Mouse (Mus musculus) gastrocnemius, postnatal 25 days (tissue): Measurements from ENCODE around the gene Gm14326. TPM values are rescaled to one million over a fixed set of nuclear protein-coding genes. Genes with fewer than 3 reads are reported as not detected.
A peak's percentile ranks its signal among the peaks of the same experiment; 100 is the strongest.
"Not testable (repeated sequence)": the region's sequence is repeated elsewhere in the genome, so short reads cannot be mapped to it uniquely, and the experiment has no call there.

Experiments
- DNase-seq: peaks from one replicate; pipeline ENCODE4 v3.0.0; 2022
- long read RNA-seq, 2 experiments: library from polyadenylated mRNA; stranded (forward); transcript quantifications; one replicate each; pipeline ENCODE4 v2.0.0; 2021
- total RNA-seq, 2 experiments: library from RNA; stranded (reverse); gene quantifications; 1 replicate in 1 of 2; 2 replicates in 1 of 2; pipeline ENCODE4 v1.2.3; 2021

Gm14326 gene
- total RNA-seq: 10 to 100 TPM; 25.2 to 27.4 TPM
- long read RNA-seq, experiment 1, transcript Gm14326-201 (4 exons, 767 nt): major isoform, 22 of 24 reads
- long read RNA-seq, experiment 1, partial matches to known transcripts: 0 of 24 reads
- long read RNA-seq, experiment 1, other reads (novel, unspliced or antisense): 1 of 24 reads
- long read RNA-seq, experiment 2, transcript Gm14326-201 (4 exons, 767 nt): major isoform, 14 of 21 reads
- long read RNA-seq, experiment 2, partial matches to known transcripts: 0 of 21 reads
- long read RNA-seq, experiment 2, other reads (novel, unspliced or antisense): 3 of 21 reads

GRCm38 (mm10) chr2:177957145-177957544 is at the start of gene Gm14326:
TSS of gene Gm14326 (minus strand) at chr2:177957297.
- peak; percentile 88 for DNase-seq

- DNase-seq: not testable (repeated sequence)
Measured at GRCm38 (mm10) chr2:177974814-177975213, 17.7 kb upstream of the Gm14326 start.

GRCm38 (mm10) chr2:177956734-177957133 is 363 bp downstream of the Gm14326 start:
- peak; percentile 8 for DNase-seq

- DNase-seq: not testable (repeated sequence)
Measured at GRCm38 (mm10) chr2:177925563-177926103, 31.5 kb downstream of the Gm14326 start, which contains the start of gene Zfp972. TSS of gene Zfp972 (minus strand) at chr2:177925613.

GRCm38 (mm10) chr2:177903276-177903675 is 53.8 kb downstream of the Gm14326 start:
- not testable (repeated sequence) for DNase-seq

GRCm38 (mm10) chr2:177898171-177898570 is 58.9 kb downstream of the Gm14326 start:
- not testable (repeated sequence) for DNase-seq

- DNase-seq: not testable (repeated sequence)
Measured at GRCm38 (mm10) chr2:177897046-177897578, 60.0 kb downstream of the Gm14326 start, which contains the start of gene Gm14327. TSS of gene Gm14327 (plus strand) at chr2:177897096.

- DNase-seq: not testable (repeated sequence)
Measured at GRCm38 (mm10) chr2:177887743-177888142, 69.4 kb downstream of the Gm14326 start.

Other genes starting within 250 kb of the Gm14326 start
- 10 to 100 TPM; 18.2 to 21.1 TPM for gene Gm14322, start 198.0 kb downstream of the Gm14326 start, total RNA-seq
- 10 to 100 TPM; 72.1 to 76.5 TPM for gene Gm14325, start 117.0 kb downstream of the Gm14326 start, total RNA-seq
- gene Gm14327, start 60.2 kb downstream of the Gm14326 start, total RNA-seq: 1 to 10 TPM; 3.2 to 3.5 TPM
- under 1 TPM; 0.54 to 0.70 TPM for gene Zfp972, start 31.7 kb downstream of the Gm14326 start, total RNA-seq
- 10 to 100 TPM; 19.9 to 28.8 TPM for gene Zfp971, start 66.0 kb upstream of the Gm14326 start, total RNA-seq
- gene Zfp931, start 121.2 kb upstream of the Gm14326 start, total RNA-seq: 10 to 100 TPM in 1 of 2 experiments, 1 to 10 TPM in 1; 9.3 to 11.1 TPM
- not detected for gene Phactr3, start 161.7 kb upstream of the Gm14326 start, total RNA-seq